Mouse (Mus musculus): ENCODE data around the gene Zcwpw1. TPM values are rescaled to one million over a fixed set of nuclear protein-coding genes. Genes with fewer than 3 reads are reported as not detected.

The Zcwpw1 gene
- polyA plus RNA-seq, 1 experiment from 2014 or later = 27.4 TPM

GRCm38 (mm10) chr5:137822602-137823001, 35.0 kb downstream of the Zcwpw1 start:
- Histone ChIP-seq H3K4me2 (replicated peaks; ENCODE audit: low read depth, low read length) (no peak overlapping the region), H3K36me3 (ENCODE audit: control insufficient read depth, insufficient read depth, low read length) (no peaks in the 10 kb centered on the region), H3K27ac (ENCODE audit: low read depth, low read length) (no peak overlapping the region), H3K9me3 (ENCODE audit: control insufficient read depth, low read length) (no peaks in the 10 kb centered on the region), H3K9ac (ENCODE audit: low read depth, low read length) (no peak overlapping the region), H3K4me1 (ENCODE audit: control insufficient read depth, insufficient read depth, low read length) (no peaks in the 10 kb centered on the region), H3K27me3 (ENCODE audit: control insufficient read depth, insufficient read depth, low read length) (no peaks in the 10 kb centered on the region), H3K4me3 (ENCODE audit: low read length) (no peak overlapping the region)
- 82% methylated on average over 1 of the region's 1 CpGs for WGBS
- no peak for ATAC-seq (ENCODE audit: low FRiP score, low TSS enrichment)

- no peak overlapping the region for H3K4me2 ChIP-seq (replicated peaks; ENCODE audit: low read depth, low read length)
- no peaks in the 10 kb centered on the region for H3K9me3 ChIP-seq (ENCODE audit: control insufficient read depth, low read length)
- H3K9ac ChIP-seq (ENCODE audit: low read depth, low read length) = no peak overlapping the region
- H3K27me3 ChIP-seq (ENCODE audit: control insufficient read depth, insufficient read depth, low read length) = no peaks in the 10 kb centered on the region
- no peak overlapping the region for H3K27ac ChIP-seq (ENCODE audit: low read depth, low read length)
- WGBS = 89% methylated on average over 6 of the region's 6 CpGs
- H3K4me1 ChIP-seq (ENCODE audit: control insufficient read depth, insufficient read depth, low read length) = no peaks in the 10 kb centered on the region
- no peak overlapping the region for H3K4me3 ChIP-seq (ENCODE audit: low read length)
- no peaks in the 10 kb centered on the region for H3K36me3 ChIP-seq (ENCODE audit: control insufficient read depth, insufficient read depth, low read length)
- ATAC-seq (ENCODE audit: low FRiP score, low TSS enrichment) = no peak
Measured at GRCm38 (mm10) chr5:137823455-137824045, 36.0 kb downstream of the Zcwpw1 start.

- H3K4me1 ChIP-seq (ENCODE audit: control insufficient read depth, insufficient read depth, low read length) = no peaks in the 10 kb centered on the region
- no peaks in the 10 kb centered on the region for H3K36me3 ChIP-seq (ENCODE audit: control insufficient read depth, insufficient read depth, low read length)
- ATAC-seq (ENCODE audit: low FRiP score, low TSS enrichment) = no peak
- no peak overlapping the region for H3K27ac ChIP-seq (ENCODE audit: low read depth, low read length)
- 93% methylated on average over 3 of the region's 3 CpGs for WGBS
- no peak overlapping the region for H3K9ac ChIP-seq (ENCODE audit: low read depth, low read length)
- H3K4me2 ChIP-seq (replicated peaks; ENCODE audit: low read depth, low read length) = no peak overlapping the region
- H3K9me3 ChIP-seq (ENCODE audit: control insufficient read depth, low read length) = no peaks in the 10 kb centered on the region
- H3K27me3 ChIP-seq (ENCODE audit: control insufficient read depth, insufficient read depth, low read length) = no peaks in the 10 kb centered on the region
- H3K4me3 ChIP-seq (ENCODE audit: low read length) = no peak overlapping the region
Measured at GRCm38 (mm10) chr5:137825030-137825429, 37.4 kb downstream of the Zcwpw1 start.

GRCm38 (mm10) chr5:137825971-137826370, 38.4 kb downstream of the Zcwpw1 start:
- WGBS = 79% methylated on average over 2 of the region's 2 CpGs

GRCm38 (mm10) chr5:137826421-137826820, 38.8 kb downstream of the Zcwpw1 start:
- Histone ChIP-seq H3K27me3 (ENCODE audit: control insufficient read depth, insufficient read depth, low read length) (no peaks in the 10 kb centered on the region), H3K9me3 (ENCODE audit: control insufficient read depth, low read length) (no peaks in the 10 kb centered on the region), H3K4me2 (replicated peaks; ENCODE audit: low read depth, low read length) (no peak overlapping the region), H3K4me3 (ENCODE audit: low read length) (no peak overlapping the region), H3K9ac (ENCODE audit: low read depth, low read length) (no peak overlapping the region), H3K27ac (ENCODE audit: low read depth, low read length) (no peak overlapping the region), H3K36me3 (ENCODE audit: control insufficient read depth, insufficient read depth, low read length) (no peaks in the 10 kb centered on the region), H3K4me1 (ENCODE audit: control insufficient read depth, insufficient read depth, low read length) (no peaks in the 10 kb centered on the region)
- no peak for ATAC-seq (ENCODE audit: low FRiP score, low TSS enrichment)
- WGBS = 58% methylated on average over 7 of the region's 7 CpGs

More at GRCm38 (mm10) chr5:137825971-137826370, 38.4 kb downstream of the Zcwpw1 start:
- Histone ChIP-seq H3K9ac (ENCODE audit: low read depth, low read length) (no peak overlapping the region), H3K27ac (ENCODE audit: low read depth, low read length) (no peak overlapping the region), H3K9me3 (ENCODE audit: control insufficient read depth, low read length) (no peaks in the 10 kb centered on the region), H3K4me1 (ENCODE audit: control insufficient read depth, insufficient read depth, low read length) (no peaks in the 10 kb centered on the region), H3K36me3 (ENCODE audit: control insufficient read depth, insufficient read depth, low read length) (no peaks in the 10 kb centered on the region), H3K4me2 (replicated peaks; ENCODE audit: low read depth, low read length) (no peak overlapping the region), H3K4me3 (ENCODE audit: low read length) (no peak overlapping the region), H3K27me3 (ENCODE audit: control insufficient read depth, insufficient read depth, low read length) (no peaks in the 10 kb centered on the region)
- ATAC-seq (ENCODE audit: low FRiP score, low TSS enrichment) = no peak

GRCm38 (mm10) chr5:137828694-137829093, 41.1 kb downstream of the Zcwpw1 start:
- H3K27me3 ChIP-seq (ENCODE audit: control insufficient read depth, insufficient read depth, low read length) = no peaks in the 10 kb centered on the region
- WGBS = 84% methylated on average over 6 of the region's 6 CpGs
- no peak for ATAC-seq (ENCODE audit: low FRiP score, low TSS enrichment)

GRCm38 (mm10) chr5:137830238-137830637, 42.6 kb downstream of the Zcwpw1 start:
- WGBS = 67% methylated on average over 7 of the region's 7 CpGs
- Histone ChIP-seq H3K9ac (ENCODE audit: low read depth, low read length) (no peak overlapping the region), H3K4me2 (replicated peaks; ENCODE audit: low read depth, low read length) (no peak overlapping the region), H3K27ac (ENCODE audit: low read depth, low read length) (no peak overlapping the region), H3K4me3 (ENCODE audit: low read length) (no peak overlapping the region), H3K27me3 (ENCODE audit: control insufficient read depth, insufficient read depth, low read length) (no peaks in the 10 kb centered on the region), H3K9me3 (ENCODE audit: control insufficient read depth, low read length) (no peaks in the 10 kb centered on the region), H3K4me1 (ENCODE audit: control insufficient read depth, insufficient read depth, low read length) (no peaks in the 10 kb centered on the region), H3K36me3 (ENCODE audit: control insufficient read depth, insufficient read depth, low read length) (no peaks in the 10 kb centered on the region)
- ATAC-seq (ENCODE audit: low FRiP score, low TSS enrichment) = no peak

More at GRCm38 (mm10) chr5:137828694-137829093, 41.1 kb downstream of the Zcwpw1 start:
- Histone ChIP-seq H3K4me3 (ENCODE audit: low read length) (no peak overlapping the region), H3K4me2 (replicated peaks; ENCODE audit: low read depth, low read length) (no peak overlapping the region), H3K9me3 (ENCODE audit: control insufficient read depth, low read length) (no peaks in the 10 kb centered on the region), H3K9ac (ENCODE audit: low read depth, low read length) (no peak overlapping the region), H3K4me1 (ENCODE audit: control insufficient read depth, insufficient read depth, low read length) (no peaks in the 10 kb centered on the region), H3K27ac (ENCODE audit: low read depth, low read length) (no peak overlapping the region), H3K36me3 (ENCODE audit: control insufficient read depth, insufficient read depth, low read length) (no peaks in the 10 kb centered on the region)

- Histone ChIP-seq H3K27ac (ENCODE audit: low read depth, low read length) (no peak overlapping the region), H3K9me3 (ENCODE audit: control insufficient read depth, low read length) (no peaks in the 10 kb centered on the region), H3K36me3 (ENCODE audit: control insufficient read depth, insufficient read depth, low read length) (no peaks in the 10 kb centered on the region), H3K27me3 (ENCODE audit: control insufficient read depth, insufficient read depth, low read length) (no peaks in the 10 kb centered on the region), H3K4me1 (ENCODE audit: control insufficient read depth, insufficient read depth, low read length) (no peaks in the 10 kb centered on the region), H3K4me3 (ENCODE audit: low read length) (no peak overlapping the region), H3K4me2 (replicated peaks; ENCODE audit: low read depth, low read length) (no peak overlapping the region), H3K9ac (ENCODE audit: low read depth, low read length) (no peak overlapping the region)
- no peak for ATAC-seq (ENCODE audit: low FRiP score, low TSS enrichment)
- WGBS = 96% methylated on average over 4 of the region's 4 CpGs
Measured at GRCm38 (mm10) chr5:137831106-137831505, 43.5 kb downstream of the Zcwpw1 start.

- H3K27me3 ChIP-seq (ENCODE audit: control insufficient read depth, insufficient read depth, low read length) = no peaks in the 10 kb centered on the region
- ATAC-seq (ENCODE audit: low FRiP score, low TSS enrichment) = no peak
- no peak overlapping the region for H3K4me2 ChIP-seq (replicated peaks; ENCODE audit: low read depth, low read length)
- H3K36me3 ChIP-seq (ENCODE audit: control insufficient read depth, insufficient read depth, low read length) = no peaks in the 10 kb centered on the region
- H3K9ac ChIP-seq (ENCODE audit: low read depth, low read length) = no peak overlapping the region
- WGBS = 76% methylated on average over 6 of the region's 6 CpGs
- no peak overlapping the region for H3K27ac ChIP-seq (ENCODE audit: low read depth, low read length)
- no peaks in the 10 kb centered on the region for H3K9me3 ChIP-seq (ENCODE audit: control insufficient read depth, low read length)
- no peaks in the 10 kb centered on the region for H3K4me1 ChIP-seq (ENCODE audit: control insufficient read depth, insufficient read depth, low read length)
- no peak overlapping the region for H3K4me3 ChIP-seq (ENCODE audit: low read length)
Measured at GRCm38 (mm10) chr5:137831506-137831905, 43.9 kb downstream of the Zcwpw1 start.
